Comparison of ENCODE assay signal across 11 mouse cellular contexts in genomic region chr11:69192840-69193239, GRCm38 (mm10). TPM values are rescaled to one million over a fixed set of nuclear protein-coding genes. Genes with fewer than 3 reads are reported as not detected.
DNase-seq lines count a peak whose midpoint lies in the region; ATAC-seq lines count a peak whose summit lies in the region.
"Had no signal": no experiment of that assay in that cellular context is flagged by ENCODE, and none has a peak within 500 bp of the region (broad histone marks: within the 10 kb centered on the region; RNA-seq: fewer than 3 reads in every experiment).

No protein-coding gene starts in this region.

- H3K9ac ChIP-seq in hindbrain, embryonic 11.5 days (ENCODE audit: low read depth, low read length), result no peak overlapping the region
- no peak overlapping the region for H3K9ac ChIP-seq in hindbrain, embryonic 12.5 days
- no peak overlapping the region for H3K9ac ChIP-seq in kidney, embryonic 16.5 days (replicated peaks; ENCODE audit: low read length)
- H3K9ac ChIP-seq: embryonic facial prominence, embryonic 12.5 days; limb, embryonic 15.5 days had no signal

- ATAC-seq in hindbrain, embryonic 11.5 days (ENCODE audit: low FRiP score), result no peak
- no peak for ATAC-seq in hindbrain, embryonic 12.5 days (ENCODE audit: low FRiP score)
- peak; percentile 27; the same call in 1 of the 2 replicates for ATAC-seq in kidney, embryonic 16.5 days (ENCODE audit: low FRiP score, low TSS enrichment)

- H3K27ac ChIP-seq in hindbrain, embryonic 11.5 days (ENCODE audit: low read depth, low read length), result no peak overlapping the region
- no peak overlapping the region for H3K27ac ChIP-seq in hindbrain, embryonic 12.5 days
- no peak overlapping the region for H3K27ac ChIP-seq in kidney, embryonic 16.5 days (ENCODE audit: low read length)
- H3K27ac ChIP-seq: embryonic facial prominence, embryonic 12.5 days; limb, embryonic 15.5 days had no signal

- no peak overlapping the region for H3K4me2 ChIP-seq in hindbrain, embryonic 11.5 days (replicated peaks; ENCODE audit: low read depth, low read length)
- H3K4me2 ChIP-seq in hindbrain, embryonic 12.5 days (replicated peaks), result no peak overlapping the region
- no peak overlapping the region for H3K4me2 ChIP-seq in kidney, embryonic 16.5 days (replicated peaks; ENCODE audit: low read depth, low read length)
- H3K4me2 ChIP-seq: embryonic facial prominence, embryonic 12.5 days; limb, embryonic 15.5 days had no signal

- WGBS in hindbrain, embryonic 11.5 days, result 5% methylated on average over 1 of the region's 1 CpGs
- WGBS in hindbrain, embryonic 12.5 days, result 5% methylated on average over 1 of the region's 1 CpGs
- WGBS in kidney, embryonic 16.5 days, result 6% methylated on average over 1 of the region's 1 CpGs

- H3K4me3 ChIP-seq in hindbrain, embryonic 11.5 days (ENCODE audit: low read depth, low read length), result no peak overlapping the region
- no peak overlapping the region for H3K4me3 ChIP-seq in hindbrain, embryonic 12.5 days
- no peak overlapping the region for H3K4me3 ChIP-seq in kidney, embryonic 16.5 days (ENCODE audit: low read length)
- H3K4me3 ChIP-seq: embryonic facial prominence, embryonic 12.5 days; limb, embryonic 15.5 days had no signal

- intact Hi-C loops in gastrocnemius, postnatal 36 days (cut with DNase I), result loop anchor here (1.0 to 5.0 kb wide), 2 partner anchors 52 to 194 kb away; no protein-coding TSS in a partner anchor

- H3K9me3 ChIP-seq in hindbrain, embryonic 11.5 days (ENCODE audit: control insufficient read depth, low read length), result no peaks in the 10 kb centered on the region
- H3K9me3 ChIP-seq in hindbrain, embryonic 12.5 days (replicated peaks), result no peaks in the 10 kb centered on the region
- H3K9me3 ChIP-seq in kidney, embryonic 16.5 days (ENCODE audit: low read length), result no peaks in the 10 kb centered on the region
- H3K9me3 ChIP-seq: embryonic facial prominence, embryonic 12.5 days; limb, embryonic 15.5 days had no signal

- peak; percentile 66 for DNase-seq in hindbrain, embryonic 11.5 days (ENCODE audit: low spot score)
- peak; percentile 66 for DNase-seq in 3T3-L1 (ENCODE audit: low read depth, low spot score)
- peak; percentile 61 for DNase-seq in MN1 (ENCODE audit: low spot score)
- DNase-seq in cerebellum, postnatal 25 days, result peak; percentile 60 to 74
- peak; percentile 47 for DNase-seq in retina, postnatal 7 days (ENCODE audit: low read depth, low spot score)
- DNase-seq in gastrocnemius, postnatal 36 days, result no peak

- H3K36me3 ChIP-seq in hindbrain, embryonic 11.5 days (ENCODE audit: control insufficient read depth, insufficient read depth, low read length), result no peaks in the 10 kb centered on the region
- no peaks in the 10 kb centered on the region for H3K36me3 ChIP-seq in hindbrain, embryonic 12.5 days
- no peaks in the 10 kb centered on the region for H3K36me3 ChIP-seq in kidney, embryonic 16.5 days (ENCODE audit: insufficient read depth, low read length)
- H3K36me3 ChIP-seq: embryonic facial prominence, embryonic 12.5 days; limb, embryonic 15.5 days had no signal

- peaks cover 16% of the 10 kb centered on the region for H3K27me3 ChIP-seq in hindbrain, embryonic 11.5 days (ENCODE audit: control insufficient read depth, insufficient read depth, low read length)
- peaks cover 18% of the 10 kb centered on the region for H3K27me3 ChIP-seq in hindbrain, embryonic 12.5 days
- peaks cover 21% of the 10 kb centered on the region for H3K27me3 ChIP-seq in kidney, embryonic 16.5 days (ENCODE audit: insufficient read depth, low read length)

- H3K4me1 ChIP-seq in hindbrain, embryonic 11.5 days (replicated peaks; ENCODE audit: control insufficient read depth, insufficient read depth, low read length), result no peaks in the 10 kb centered on the region
- 0 out of 2 replicates have a peak, but pooled peaks cover 6% of the 10 kb centered on the region for H3K4me1 ChIP-seq in hindbrain, embryonic 12.5 days
- H3K4me1 ChIP-seq in kidney, embryonic 16.5 days (ENCODE audit: insufficient read depth, low read length), result peaks cover 4% of the 10 kb centered on the region

RNA-seq across cellular contexts. Expression of gene Alox8, which starts 4.8 kb away (rescaled TPM):
- polyA plus RNA-seq in hindbrain, embryonic 11.5 days (2014; fragmentation: Nextera tagmentation; extraction: Ambion mirVana), result 0.04 TPM in 1 of 2 replicates, not detected in the other
- polyA plus RNA-seq in hindbrain, embryonic 12.5 days (2016; fragmentation: Nextera tagmentation; extraction: Ambion mirVana), result 0.06 and 0.07 TPM in 2 replicates
- polyA plus RNA-seq in kidney, embryonic 16.5 days (2015; fragmentation: Nextera tagmentation; extraction: Ambion mirVana), result 0.46 and 0.72 TPM in 2 replicates
- not detected for total RNA-seq in gastrocnemius, postnatal 36 days (2021)
- polyA plus RNA-seq: stomach, embryonic 14.5 days had no signal

RNA-seq across cellular contexts. Expression of gene Alox12b, which starts 36.1 kb away (rescaled TPM):
- polyA plus RNA-seq in hindbrain, embryonic 11.5 days (2014; fragmentation: Nextera tagmentation; extraction: Ambion mirVana), result 0.06 and 0.20 TPM in 2 replicates
- 0.12 TPM in 2 replicates for polyA plus RNA-seq in hindbrain, embryonic 12.5 days (2016; fragmentation: Nextera tagmentation; extraction: Ambion mirVana)
- 0.30 and 0.41 TPM in 2 replicates for polyA plus RNA-seq in kidney, embryonic 16.5 days (2015; fragmentation: Nextera tagmentation; extraction: Ambion mirVana)
- total RNA-seq in gastrocnemius, postnatal 36 days (2021), result not detected
- polyA plus RNA-seq: stomach, embryonic 14.5 days had no signal

RNA-seq across cellular contexts. Expression of gene Gucy2e, which starts 44.0 kb away (rescaled TPM):
- 0.07 TPM in 1 of 2 replicates, not detected in the other for polyA plus RNA-seq in hindbrain, embryonic 11.5 days (2014; fragmentation: Nextera tagmentation; extraction: Ambion mirVana)
- polyA plus RNA-seq in hindbrain, embryonic 12.5 days (2016; fragmentation: Nextera tagmentation; extraction: Ambion mirVana), result 0.04 and 0.13 TPM in 2 replicates
- 0.17 and 0.27 TPM in 2 replicates for polyA plus RNA-seq in kidney, embryonic 16.5 days (2015; fragmentation: Nextera tagmentation; extraction: Ambion mirVana)
- total RNA-seq in gastrocnemius, postnatal 36 days (2021), result not detected

Comparison
In these comparisons a context has a peak if more than half of its experiments do, and no peak if none do; other contexts are left out.
1. DNase-seq: peak in hindbrain, embryonic 11.5 days (single experiment), 3T3-L1 (single experiment), MN1 (single experiment), cerebellum, postnatal 25 days (2 of 2) and retina, postnatal 7 days (single experiment); none in gastrocnemius, postnatal 36 days (0 of 2).